Mouse (Mus musculus): ENCODE results near the gene Grk4.

Grk4 gene

GRCm38 (mm10) chr5:34659686-34660590, at the start of gene Grk4, which contains the start of gene Nop14:
TSS of gene Grk4 (plus strand) at chr5:34660379.
TSS of gene Nop14 (minus strand) at chr5:34660148.
- peak; percentile 98 for DNase-seq (ENCODE audit: low spot score)

- DNase-seq (ENCODE audit: low spot score): no peak
These were observed 27.2 kb upstream of the Grk4 start for GRCm38 (mm10) chr5:34632996-34633395.

GRCm38 (mm10) chr5:34633641-34634040, 26.5 kb upstream of the Grk4 start:
- DNase-seq (ENCODE audit: low spot score): no peak

GRCm38 (mm10) chr5:34634746-34635400, 25.3 kb upstream of the Grk4 start:
- no peak for DNase-seq (ENCODE audit: low spot score)

DNA sequence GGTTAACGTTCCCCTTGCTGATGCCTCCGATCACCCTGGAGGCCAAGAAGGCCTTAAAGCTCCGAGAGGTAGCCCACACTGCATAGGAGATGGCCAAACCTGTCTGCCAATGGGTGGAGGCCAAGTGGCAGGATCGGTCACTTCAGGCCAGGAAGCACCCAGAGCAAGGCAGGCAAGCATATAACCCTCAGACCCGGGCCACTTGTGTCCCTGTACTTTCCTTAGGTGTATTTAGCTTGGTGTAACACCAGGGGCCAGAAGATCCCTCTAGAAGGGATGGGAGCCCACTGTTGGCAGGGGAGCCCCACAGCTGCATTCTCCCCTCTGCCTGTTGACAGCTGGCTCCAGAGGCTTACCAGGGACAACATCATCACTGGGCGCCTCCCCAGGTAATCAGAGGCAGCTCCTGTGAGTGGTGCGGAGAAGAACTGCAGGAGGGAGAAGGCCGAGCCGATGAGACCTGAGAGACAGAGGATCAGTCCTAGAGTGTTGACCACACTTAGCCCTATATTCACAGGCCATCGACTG, 24.4 kb upstream of the Grk4 start:
- DNase-seq (ENCODE audit: low spot score): no peak

DNA sequence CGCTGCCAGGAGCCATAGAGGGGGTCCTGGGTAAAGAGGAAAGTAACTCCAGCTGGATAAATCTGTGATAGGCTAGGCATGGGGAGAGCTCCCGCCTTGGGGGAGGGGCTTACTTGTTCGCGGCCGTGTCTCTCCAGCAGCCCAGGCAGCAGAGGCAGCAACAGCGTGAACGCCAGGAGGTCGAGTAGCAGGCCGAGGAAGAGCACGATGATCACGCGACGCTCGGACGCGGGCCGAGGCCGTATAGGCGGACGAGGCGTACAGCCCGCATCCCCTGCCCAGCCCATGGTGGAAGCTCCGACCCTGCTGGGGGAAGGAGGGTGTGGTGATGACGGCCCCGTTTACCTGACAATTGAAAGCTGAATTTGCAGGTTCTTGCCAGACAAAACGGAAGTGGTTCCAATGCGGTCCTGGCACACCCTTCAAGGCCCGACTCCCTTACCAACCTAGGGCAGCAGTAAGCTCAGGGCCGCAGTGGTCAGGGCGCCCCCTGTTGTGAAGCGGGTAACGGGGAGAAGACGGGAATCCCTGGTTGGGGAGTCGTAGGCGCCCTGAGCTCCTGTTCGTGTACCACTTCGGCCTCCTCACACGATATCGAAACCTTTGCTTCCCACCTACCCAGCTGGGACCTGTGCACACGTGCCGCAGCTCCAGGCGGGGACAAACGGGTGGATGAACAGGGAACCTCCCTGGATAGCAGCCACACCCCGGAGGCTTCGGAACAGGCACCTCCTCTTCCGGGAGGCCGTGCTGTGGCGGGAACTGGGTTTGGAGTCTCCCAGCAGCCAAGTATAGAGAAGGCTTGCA, 23.5 kb upstream of the Grk4 start, which contains the start of gene Mfsd10:
Mfsd10 (minus strand) TSS at position 732 of the 807 bp plus-strand sequence.
- DNase-seq (ENCODE audit: low spot score): peak; percentile 82

GRCm38 (mm10) chr5:34637591-34638156, 22.5 kb upstream of the Grk4 start:
- DNase-seq (ENCODE audit: low spot score): no peak

DNA sequence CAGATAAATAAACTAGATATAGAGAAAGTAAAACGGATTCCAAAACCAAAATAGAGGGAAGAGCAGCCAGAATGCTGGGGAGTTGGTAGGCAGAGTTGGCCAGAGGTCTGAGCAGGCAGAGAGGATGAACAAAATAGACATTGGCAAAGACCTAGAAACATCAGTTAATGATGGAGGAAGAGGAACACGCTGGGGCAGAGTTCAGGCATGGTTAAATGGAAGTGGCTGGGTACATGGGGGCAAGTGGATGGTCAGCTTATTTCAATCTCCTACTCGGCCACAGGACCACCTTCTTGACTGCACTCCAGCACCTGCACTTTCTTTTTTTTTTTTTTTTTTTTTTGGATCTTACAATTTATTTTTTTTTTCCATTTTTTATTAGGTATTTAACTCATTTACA, 18.2 kb upstream of the Grk4 start:
- no peak for DNase-seq (ENCODE audit: low spot score)

DNA sequence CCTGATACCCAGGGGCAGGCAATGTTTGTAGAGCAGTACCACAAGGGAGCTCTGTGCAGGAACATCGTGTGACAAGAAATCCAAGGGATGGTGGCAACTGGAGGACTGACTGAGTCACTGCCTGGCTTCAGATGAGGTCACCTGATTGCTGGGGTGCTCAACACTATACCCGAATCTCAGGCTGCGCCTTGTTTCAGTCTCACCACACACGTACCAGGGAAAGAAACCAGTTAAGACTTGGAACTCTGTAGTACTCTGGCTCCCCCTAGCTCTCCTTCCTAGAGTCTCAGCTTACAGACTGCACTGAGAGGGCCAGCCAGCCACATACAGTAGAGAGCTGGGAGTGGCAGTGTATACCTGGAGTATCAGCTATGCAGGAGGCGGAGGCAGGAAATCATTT, 17.2 kb upstream of the Grk4 start:
- DNase-seq (ENCODE audit: low spot score): no peak

GRCm38 (mm10) chr5:34647581-34647980, 12.6 kb upstream of the Grk4 start:
- DNase-seq (ENCODE audit: low spot score): peak; percentile 76

GRCm38 (mm10) chr5:34652961-34653360, 7.2 kb upstream of the Grk4 start:
- no peak for DNase-seq (ENCODE audit: low spot score)

- DNase-seq (ENCODE audit: low spot score): peak; percentile 68
These were observed 5.3 kb upstream of the Grk4 start for GRCm38 (mm10) chr5:34654881-34655280.

DNA sequence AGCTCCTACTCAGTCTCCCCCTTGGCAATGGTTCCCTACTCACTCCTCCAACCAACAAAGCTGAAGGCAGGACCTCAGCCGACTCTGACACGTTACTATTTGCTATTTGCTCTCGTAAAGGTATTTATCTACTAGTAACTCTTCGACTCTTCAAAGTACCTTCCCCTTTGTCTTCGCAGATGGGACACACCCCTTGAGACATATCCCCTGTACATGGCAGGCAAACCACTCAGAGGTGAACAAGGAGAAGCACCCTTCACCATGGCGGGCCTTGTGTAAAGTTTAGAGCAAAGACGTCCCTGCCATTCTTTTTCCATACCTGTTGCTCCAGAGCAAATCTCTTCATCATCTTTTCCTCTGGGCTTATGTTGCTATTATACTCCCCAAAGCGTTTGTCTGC, 2.6 kb upstream of the Grk4 start:
- no peak for DNase-seq (ENCODE audit: low spot score)

- DNase-seq (ENCODE audit: low spot score): no peak
These were observed 482 bp downstream of the Grk4 start for GRCm38 (mm10) chr5:34660591-34661130.

DNA sequence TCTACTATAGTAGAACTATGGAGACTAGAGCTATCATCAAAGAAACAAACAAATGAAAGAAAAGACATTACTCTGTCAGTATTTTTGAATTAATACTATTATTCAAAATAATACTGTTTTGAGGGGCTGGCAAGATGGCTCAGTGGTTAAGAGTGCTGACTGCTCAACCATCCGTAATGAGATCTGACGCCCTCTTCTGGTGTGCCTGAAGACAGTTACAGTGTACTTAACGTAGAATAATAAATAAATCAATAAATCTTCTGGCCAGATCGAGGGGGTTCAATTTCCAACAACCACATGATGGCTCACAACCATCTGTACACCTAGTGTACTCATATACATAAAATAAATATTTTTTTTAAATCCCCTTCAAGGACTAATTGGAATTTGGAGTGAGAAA, 1.7 kb downstream of the Grk4 start:
- DNase-seq (ENCODE audit: low spot score): no peak

DNA sequence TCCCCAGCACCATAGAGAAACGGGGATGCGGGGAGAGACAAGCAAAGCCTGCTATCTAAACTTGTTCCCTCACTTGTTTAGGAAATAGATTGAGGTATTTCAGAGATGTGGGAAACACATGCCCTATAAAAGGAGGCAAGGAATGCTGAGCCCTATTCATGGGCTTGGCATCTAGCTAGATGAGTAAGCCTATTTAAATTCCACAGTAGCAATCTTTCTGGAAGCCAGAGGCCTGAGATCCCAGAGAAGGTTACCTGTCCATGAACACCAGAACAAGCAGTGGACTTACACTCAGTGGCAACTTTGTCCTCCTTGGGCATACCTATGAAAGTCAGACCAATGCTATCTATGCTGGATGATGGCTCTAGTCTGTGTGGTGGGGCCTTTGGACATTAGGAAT, 3.1 kb downstream of the Grk4 start:
- DNase-seq (ENCODE audit: low spot score): no peak

GRCm38 (mm10) chr5:34669493-34669892, 9.3 kb downstream of the Grk4 start:
- DNase-seq (ENCODE audit: low spot score): no peak

DNA sequence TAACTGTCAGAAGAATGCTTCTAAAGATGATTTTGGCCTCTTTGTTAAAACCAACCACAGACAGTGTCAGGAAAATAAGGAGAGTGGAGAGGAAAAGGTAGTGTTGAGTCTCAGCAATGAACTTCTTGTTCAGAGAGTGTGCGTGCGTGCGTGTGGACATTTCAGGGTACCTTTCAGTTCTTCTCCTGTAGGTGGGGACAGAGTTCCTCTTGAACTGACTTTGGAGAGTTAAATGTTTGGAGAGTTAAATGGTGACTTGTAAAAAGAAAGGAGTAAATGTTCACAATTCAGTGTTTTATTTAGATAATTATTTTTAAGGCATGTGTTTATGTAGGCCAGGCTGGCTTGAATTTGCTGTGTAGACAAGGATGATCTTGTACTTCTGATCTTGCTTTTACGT, 10.1 kb downstream of the Grk4 start:
- no peak for DNase-seq (ENCODE audit: low spot score)

DNA sequence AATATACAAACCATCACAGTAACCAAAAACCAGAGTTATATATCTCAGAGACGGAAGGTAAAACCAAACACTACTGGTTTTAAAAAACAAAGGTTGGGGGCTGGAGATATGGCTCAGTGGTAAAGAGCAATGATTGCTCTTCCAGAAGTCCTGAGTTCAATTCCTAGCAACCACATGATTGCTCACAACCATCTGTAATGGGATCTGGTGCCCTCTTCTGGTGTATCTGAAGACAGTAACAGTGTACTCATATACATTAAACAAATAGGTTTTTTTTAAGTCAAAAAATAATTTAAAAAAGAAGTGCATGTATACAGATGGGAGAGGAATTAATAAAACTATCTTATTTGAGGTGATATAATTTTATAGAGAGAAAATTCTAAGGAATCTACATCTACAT, 29.7 kb downstream of the Grk4 start:
- DNase-seq (ENCODE audit: low spot score): no peak

DNA sequence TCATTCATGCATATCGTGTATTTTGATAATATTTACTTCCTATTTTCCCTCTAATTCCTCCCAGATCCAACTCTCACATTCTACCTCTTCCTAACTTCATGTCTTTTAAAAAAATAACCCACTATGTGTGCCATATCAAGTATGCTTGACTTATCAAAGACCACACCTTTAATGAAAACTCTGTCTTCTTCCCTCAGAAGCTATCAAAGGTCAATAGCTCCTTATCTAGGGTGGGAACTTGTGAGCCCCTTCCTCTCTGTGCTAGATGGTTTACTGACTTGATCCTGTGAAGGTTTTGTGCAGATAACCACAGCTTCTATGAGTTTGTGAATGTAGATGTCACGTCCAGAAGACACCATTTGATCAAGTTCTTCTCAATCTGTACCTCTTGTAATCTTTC, 32.6 kb downstream of the Grk4 start:
- no peak for DNase-seq (ENCODE audit: low spot score)

GRCm38 (mm10) chr5:34695521-34695920, 35.3 kb downstream of the Grk4 start:
- no peak for DNase-seq (ENCODE audit: low spot score)

GRCm38 (mm10) chr5:34708436-34708835, 48.3 kb downstream of the Grk4 start:
- DNase-seq (ENCODE audit: low spot score): no peak
